Mouse (Mus musculus) adrenal gland, adult 18-20 months (tissue): ENCODE measurements at regions not wholly inside any gene's neighbourhood (a gene's known extent, or its start where the extent isn't known, plus 50 kb on each side); places are given as distances from the start of the nearest gene placed in this dataset.

Experiments used
- DNase-seq, 2 experiments: peaks; one replicate each; pipeline ENCODE4 v3.0.0; 2021 to 2022; ENCODE audit warnings: low spot score in 2 of 2

DNA sequence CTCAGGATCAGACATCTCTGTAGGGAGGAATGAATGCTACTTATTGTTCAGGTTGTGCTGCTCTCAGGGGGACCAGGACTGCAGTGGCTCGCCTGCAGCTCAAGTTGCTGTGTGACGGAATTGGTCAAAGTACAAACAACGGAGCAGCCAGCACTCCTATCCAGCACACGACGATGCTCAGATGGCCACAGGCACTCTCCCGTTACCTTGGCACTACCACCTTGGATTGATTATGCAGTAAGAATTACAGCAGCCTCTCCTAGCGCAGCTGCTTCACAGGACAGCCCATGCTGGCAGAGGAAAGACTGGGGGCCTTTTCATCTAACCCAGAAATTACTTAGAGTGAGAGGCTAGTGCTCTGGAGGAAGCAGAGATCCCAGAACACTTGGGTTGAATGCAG is 226.5 kb downstream of the Maf start:
- DNase-seq: no peak

DNA sequence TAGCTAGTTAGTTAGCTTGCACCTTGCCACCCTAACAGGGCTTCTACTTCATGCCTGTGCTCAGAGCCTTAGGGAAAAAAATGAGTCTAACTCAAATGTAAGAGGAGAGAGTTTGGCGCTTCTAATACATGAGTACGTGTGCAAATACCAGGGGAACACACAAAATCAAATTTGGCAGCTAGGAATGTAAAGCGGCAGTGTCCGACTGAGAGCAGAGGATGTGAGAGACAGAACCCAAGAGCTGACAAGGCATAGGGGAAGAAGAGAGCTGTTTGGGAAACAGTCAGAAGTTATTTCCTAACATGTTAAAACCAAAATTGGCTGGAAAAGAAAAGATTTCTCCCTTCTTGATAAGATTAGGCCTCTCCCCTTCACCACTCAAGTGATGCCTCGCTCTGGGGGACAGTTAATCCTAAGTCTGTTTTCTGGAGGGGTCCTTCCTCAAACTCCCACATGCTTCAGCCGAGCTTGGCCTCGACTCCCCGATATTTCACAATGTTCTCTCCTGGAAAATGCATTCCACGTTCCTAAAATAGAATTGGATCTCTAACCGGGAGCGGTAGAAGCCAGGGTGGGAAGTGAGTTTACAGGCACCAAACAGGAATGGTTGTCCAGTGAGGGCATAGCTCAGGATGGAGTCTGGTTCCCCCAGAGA is 229.1 kb downstream of the Maf start:
- DNase-seq: no peak

DNA sequence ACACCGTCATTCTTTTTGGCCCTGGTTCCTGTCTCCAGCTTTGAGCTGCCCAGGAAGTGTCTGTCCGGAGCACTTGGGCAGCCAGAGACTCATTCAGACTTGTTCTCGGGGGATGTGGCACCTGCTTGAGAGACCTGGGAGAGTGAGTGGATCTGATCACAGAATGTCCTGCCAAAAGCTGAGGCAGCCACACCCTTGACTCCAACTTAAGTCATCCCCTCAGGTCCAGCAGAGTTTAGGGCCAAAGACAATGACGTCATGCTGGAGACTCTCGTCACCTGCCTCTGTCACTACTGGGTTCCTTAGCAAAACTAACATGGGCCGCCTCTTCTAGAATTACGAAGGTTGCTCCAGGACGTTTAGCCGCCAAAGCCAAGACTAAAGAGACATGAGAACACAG is 231.5 kb downstream of the Maf start:
- no peak for DNase-seq

DNA sequence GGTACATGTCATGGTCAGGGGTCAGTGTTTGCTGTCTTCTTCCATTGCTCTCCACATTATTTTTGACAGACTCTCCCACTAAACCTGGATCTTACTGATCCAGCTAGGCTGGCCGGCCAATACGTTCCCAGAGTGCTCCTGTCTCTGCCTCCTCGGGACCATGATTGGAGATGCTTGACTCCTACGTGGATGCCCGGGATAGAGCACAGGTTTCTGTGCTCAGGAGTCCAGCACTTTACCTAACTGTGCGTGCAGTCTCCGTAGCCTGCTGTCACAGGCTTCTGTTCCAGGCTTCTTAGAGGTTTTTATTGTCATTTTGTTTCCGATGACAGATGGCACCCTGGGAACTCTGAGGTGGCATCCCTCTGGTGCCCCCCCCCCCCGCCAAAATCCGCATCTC is 232.4 kb downstream of the Maf start:
- no peak for DNase-seq

DNA sequence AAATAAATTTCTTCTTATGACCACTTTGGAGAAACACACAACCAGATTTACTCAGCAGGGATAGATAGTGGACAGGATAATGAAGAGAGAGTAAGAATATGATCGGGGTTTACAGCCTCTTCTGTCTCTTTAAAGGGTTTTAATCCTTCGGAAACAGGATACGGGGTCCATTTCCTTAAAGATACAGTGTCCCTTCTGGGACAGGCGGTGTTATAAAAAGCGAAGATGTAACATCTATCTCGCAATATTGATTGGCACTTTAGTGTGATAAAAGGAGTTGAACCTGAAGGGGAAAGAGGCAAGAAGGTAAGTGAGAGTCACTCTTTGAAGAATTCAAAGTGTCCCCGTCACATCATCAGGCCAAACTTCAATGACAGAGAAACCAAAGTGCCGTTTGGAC is 233.6 kb downstream of the Maf start:
- no peak for DNase-seq

DNA sequence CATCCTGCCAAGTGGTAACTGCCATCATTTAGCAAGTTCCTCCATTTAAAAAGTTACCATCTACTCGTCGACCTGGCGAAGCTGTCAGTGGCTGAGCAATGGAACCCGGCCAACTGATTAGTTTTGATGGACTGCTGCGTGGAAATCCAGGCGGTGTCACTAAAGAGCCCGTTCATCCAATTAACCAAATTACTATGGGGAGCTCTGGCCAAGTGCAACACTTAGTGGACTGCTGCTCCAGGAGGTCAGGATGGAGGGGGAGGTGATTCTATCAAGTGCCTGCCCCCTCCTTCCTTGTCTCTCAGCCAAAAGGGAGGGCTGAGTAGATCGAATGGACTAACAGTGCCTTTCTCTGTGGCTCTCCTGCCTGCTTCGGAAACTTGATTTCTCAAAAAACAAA is 241.0 kb downstream of the Maf start:
- no peak for DNase-seq

DNA sequence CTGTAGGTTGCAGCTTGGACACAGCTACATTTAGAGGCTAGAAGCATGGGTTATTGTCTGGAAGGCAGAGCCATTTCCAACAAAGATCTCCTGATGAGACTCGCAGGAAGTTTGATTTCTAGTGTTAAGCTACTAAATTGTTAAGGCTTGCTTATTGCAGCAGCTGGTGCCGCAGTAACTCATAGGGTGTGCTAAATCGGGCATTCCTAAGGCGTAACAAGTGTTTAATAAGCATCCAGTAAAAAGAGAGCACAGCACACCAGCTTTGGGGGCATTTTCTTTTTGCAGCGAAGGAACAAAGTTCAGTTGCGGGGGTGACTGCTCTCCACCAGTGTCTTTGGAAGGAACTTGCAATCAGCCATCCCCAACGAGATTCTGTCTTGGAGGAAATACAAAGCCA is 241.5 kb downstream of the Maf start:
- no peak for DNase-seq

DNA sequence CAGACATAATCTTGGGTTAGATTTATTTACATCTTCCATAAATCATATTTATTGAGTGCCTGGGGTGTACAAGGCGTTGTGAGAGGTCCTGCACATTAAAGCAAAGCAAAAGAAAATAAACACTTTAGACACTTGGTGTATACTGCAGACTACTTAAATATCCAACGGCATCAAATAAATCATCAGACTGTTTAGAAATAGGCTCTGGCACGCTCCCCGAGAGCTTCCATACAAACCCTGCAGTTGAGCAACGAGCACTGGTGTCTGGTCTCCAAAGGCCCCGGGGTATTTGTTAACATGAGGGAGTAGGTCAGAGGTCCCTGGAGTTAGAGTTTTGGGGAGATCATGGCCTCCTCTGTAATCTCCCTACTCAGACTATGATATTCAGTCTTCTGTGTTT is 244.9 kb downstream of the Maf start:
- DNase-seq: no peak

DNA sequence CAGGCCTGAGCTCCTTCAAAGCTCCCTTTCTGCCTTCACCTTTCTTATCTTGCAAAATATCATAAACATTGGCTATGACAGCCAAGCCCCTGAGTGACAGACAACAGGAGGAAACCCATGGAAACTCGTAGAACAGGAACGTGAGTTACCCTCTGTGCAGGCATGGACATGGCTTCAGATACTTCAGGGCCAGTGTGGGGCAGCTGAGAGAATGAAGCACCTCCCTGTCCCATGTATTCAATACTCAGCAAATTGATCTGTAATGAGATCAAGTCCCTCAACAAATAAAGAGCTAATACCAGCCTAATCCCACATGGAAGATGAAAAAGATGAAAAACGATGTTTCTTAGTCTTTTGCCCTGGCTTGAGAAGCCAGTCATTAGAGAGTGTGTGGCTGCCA is 249.5 kb downstream of the Maf start:
- DNase-seq: no peak

DNA sequence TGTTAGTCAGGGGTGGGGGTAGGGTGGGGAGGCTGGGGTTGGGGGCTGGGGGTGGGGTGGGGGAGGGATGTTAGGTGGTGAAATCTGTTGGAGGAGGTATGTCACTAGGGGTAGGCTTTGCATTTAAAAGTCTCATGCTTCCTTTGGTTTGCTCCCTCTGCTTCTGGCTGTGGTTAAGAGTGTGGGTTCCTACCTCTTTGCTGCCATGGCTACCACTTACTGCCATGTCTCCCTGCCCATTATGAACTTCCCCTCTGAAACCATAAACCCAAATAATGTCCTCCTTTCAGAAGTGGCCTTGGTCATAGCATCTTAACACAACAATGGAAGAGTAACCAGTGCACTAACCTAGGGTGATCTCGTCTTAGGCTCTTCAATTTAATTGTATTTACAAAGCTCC is 256.8 kb downstream of the Maf start:
- DNase-seq: no peak

DNA sequence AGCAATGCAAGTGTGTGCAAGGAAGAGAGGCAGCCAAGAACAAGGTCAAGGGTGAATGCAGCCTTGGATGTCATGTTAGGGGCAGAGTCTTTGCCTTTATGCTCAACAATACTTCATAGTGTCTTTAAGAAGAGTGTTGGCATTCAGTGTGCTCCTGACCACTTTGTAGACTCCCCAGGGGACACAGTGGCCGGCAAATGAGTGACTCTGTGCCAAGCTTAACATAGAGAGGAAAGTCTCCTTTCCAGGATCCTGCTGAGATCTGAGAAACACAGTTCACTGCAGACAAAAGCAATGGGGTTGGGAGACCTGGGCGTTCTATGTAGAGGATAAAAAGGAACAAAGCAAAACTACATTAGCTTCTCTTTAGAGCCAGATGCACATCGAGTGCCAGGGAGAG is 259.2 kb downstream of the Maf start:
- no peak for DNase-seq

DNA sequence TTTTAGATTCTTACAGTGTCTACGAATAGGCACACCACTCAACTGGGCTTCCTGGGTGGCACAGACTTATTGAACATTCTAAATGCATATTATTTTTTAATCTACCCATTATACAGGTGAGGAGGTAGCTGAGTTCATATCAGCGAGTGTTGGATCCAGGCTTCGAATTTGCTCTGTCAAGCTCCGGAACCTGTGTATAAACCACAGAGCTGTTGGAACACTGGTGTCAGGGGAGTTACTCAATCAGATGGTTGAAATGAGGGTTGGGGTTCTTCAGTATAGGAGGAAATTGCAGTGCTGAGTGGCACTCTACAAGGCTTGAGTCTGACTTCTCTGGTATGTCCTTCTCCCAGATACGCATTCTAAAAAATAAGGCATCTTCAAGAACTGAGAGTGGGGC is 263.1 kb downstream of the Maf start:
- no peak for DNase-seq

DNA sequence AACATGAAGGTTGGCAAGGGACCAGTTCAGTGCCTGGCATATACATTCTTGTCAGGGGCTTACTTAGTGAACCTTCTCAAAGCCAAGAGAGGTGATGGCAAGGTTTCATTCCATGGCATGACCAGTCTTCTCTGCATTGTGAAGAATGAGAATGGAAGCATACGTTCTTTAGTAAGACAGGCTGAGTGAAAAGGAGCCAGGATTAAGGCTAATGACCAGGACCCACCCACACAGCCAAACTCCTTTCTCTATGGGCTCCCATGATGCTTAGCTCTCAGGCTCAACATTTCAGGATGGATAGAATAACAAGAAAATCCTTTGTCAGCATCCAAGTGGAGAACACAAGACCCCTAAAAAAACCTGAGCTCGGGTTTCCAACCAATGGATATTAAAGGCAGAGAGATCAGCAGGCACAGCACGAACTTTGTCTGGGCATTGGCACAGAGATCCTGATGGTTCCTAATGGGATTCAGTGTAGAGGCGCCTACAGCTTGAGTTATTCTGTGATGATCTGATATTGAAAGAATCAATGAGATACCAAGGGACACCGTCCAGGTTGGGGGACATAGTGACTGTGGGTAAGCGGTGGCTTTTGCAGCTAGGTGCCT is 265.5 kb downstream of the Maf start:
- no peak for DNase-seq

DNA sequence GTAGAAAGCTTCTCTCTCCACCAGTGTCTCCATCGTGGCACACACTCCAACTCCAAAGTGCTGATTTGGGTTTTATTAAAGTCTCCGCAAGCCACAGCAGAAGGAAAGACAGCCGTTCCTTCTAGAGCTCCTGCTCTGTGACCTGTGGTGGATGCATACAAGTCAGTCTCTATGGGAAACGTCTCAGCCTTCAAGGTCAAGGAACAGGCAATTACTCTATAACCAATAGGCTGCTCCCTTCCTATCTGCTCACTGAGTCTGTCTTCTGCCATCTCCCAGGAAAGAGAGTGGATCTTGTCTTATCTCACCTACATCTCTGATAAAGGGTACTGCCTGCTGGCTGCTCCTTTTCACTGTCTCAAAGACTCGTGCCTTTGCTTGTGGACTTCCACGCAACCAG is 266.3 kb downstream of the Maf start:
- no peak for DNase-seq

DNA sequence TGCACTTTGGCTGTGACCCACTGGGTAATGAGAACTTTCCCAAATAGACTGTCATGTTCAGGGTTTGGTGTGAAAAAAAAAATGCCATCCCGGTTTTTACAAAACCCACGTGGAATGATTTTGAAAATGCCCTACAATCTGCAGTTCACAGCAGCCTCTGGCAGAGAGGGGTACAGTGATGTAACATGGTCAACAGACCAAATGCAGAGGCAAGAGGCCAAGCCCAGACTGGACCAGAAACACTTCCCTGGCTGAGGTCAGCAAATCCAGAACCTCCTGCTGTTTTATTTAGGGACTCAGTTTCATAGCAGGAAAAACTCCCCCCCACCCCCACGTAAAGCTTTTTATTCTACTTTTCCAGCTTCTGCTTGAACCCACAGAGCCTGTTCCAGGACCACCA is 267.4 kb downstream of the Maf start:
- no peak for DNase-seq

DNA sequence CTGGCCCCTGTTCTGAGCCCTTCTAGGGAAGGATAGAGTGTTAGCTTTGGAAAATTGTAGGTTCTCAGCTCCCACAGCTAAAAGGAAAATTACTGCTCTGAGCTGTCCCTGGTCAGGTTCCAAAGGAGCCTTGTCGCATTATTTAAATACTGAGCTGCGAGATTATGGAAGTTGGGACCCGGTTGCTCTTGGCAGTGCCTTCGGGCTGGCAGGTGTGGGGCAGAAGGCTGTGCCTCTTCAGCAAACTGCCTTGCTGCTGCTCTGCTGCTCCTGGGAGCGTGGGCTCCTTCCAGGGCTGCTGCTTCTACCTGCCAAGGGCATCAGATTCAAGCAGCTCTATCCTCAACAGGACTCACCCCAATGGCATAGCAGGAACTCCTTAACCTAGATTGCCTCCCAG is 268.1 kb downstream of the Maf start:
- DNase-seq: no peak

DNA sequence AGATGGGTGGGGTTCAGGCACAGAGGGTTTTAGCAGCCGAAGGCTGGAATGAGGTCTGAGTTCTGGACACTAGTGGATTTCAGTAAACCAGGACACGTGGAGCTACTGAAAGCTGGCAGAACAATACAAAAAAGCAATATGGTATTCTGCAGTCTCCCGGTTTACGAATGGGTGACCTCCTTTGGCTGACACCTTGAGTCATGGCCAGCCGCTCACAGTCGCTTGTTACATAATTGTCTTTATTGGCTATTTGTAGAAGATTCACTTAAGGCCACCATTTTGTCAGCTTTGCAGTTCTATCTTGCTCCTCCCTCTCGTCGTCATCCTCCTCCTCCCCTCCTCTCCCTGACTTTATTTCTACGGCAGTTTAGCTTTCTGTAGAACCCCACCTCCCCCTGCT is 269.6 kb downstream of the Maf start:
- no peak for DNase-seq

DNA sequence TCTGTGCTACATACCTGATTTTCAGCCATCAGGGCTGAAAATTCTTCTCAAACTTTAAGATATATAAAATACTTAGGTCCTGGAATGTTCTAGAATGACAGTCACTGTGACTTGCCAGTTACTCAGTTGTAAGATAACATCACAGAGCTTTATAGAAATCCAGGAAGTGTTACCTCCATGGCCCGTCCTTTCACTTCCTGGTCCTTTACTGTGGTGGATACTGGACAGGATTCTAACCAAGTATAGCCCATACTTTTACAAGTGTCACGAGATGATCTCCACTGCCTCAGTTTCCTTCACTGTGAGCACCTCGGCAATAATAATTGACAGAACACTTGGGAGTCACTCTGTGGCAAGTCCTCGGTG is 271.3 kb downstream of the Maf start:
- no peak for DNase-seq

DNA sequence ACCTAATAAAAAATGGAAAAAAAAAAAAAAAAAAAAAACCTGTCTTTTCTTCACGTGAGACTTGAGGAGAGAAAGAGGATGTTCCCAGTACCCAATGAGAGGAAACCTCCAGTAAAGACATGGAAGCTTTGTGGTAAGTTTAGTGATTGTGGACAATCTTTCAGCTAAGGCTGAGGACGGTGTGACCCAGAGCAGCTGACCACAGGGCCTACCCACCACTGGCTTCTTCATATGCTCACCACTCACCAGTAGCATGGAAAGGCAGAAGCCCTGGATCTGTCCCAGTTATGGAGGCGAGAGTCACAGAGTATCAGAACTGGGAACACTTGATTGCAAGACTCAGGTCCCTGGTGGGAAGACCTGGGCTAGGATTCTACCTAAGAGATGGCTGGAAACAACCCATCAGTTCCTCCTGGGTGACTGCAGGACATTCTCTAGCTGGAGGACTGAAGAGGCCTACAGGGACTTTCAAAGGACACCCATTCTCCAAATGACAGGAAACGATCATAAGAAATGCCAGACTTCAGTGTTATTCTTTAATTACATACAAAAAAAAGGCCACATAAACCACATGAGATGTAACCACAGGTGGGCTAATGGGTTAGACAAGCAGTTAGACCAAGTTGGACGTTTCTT is 271.8 kb downstream of the Maf start:
- DNase-seq: no peak

DNA sequence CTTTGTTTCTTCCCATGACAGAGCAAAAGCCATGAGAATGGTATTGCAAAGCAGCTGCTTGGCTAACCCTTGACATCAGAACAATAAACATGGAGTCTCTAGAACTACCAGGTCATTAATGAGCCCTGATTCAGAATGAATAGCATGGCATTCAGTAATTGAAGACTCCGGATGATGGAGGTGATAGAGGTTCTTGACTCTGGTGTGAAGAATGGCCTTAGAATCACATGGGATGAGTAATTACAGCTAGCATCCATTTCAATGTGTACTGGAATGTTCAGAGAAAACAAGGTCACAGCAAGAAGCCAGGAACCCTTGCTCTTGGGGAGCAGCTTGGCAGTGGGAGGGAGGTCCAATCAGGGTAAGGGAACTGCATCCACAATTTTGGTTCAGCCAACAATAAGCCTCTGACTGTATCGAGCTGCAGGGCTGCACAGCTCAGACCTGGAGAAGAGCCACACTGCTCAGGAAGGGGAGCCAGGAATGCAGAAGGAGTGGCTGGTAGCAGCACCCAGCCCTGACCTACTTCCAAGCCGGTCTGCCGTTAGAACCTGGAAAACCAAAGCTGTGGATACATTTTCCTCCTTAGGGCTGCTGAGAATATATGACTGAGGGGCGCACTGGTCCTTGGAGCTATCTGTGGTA is 275.1 kb downstream of the Maf start:
- no peak for DNase-seq

DNA sequence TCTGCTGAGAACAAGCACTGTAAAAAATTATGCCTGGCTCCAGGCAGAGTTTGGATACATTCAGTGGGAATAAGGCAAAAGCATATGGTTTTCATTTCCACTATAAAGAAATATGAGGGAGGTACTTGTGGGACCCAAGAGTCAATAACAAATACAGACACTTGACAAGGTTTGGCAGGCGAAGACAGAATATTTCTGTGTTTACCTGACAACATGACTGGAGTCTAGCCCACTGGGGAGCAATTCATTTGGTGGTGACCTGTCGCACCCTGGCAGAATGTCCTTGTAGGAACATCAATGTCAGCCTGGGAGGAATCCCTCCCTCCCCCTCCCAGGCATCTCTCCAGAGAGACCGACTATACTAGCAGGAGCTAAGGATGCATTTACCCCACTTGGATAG is 276.8 kb downstream of the Maf start:
- no peak for DNase-seq

DNA sequence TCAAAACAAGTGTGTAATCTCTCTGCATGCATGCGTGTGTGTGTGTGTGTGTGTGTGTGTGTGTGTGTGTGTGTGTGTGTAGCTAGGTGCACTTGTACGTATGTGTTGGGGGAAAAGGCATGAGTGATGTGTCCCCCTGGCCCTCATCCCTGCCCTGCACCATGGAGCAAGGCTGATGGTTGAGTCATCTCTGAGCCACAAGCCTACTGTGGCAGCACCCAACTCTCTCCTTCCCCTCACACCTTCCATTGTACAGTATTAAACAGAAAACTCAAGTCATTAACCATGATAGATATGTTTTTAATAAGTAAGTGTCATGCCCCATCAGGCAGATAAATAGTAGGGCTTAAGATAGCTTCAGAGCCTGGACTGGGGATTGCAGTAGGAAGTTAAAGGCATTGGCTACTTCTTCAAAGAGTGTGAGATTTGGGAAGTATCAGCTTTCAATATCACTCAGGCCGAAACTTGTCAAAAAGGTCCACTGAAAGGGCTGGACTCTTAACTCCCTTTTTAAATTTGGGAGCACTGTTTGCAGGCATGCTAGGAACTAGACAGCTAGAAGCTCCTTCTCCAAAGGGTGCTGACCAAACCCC is 278.2 kb downstream of the Maf start:
- no peak for DNase-seq
